Mouse (Mus musculus): ENCODE data around the gene Gtf2f2. TPM values are rescaled to one million over a fixed set of nuclear protein-coding genes. Genes with fewer than 3 reads are reported as not detected.
A peak's percentile ranks its signal among the peaks of the same experiment; 100 is the strongest.

The Gtf2f2 gene
- total and polyA plus RNA-seq, 3 experiments, result 44.8 to 118 (median 90.6) TPM

- peak; percentile 86 for DNase-seq (ENCODE audit: extremely low read depth)
- no peaks in the 10 kb centered on the region for H3K79me2 ChIP-seq (replicated peaks; ENCODE audit: control insufficient read depth, extremely low read depth, insufficient read depth, poor library complexity, severe bottlenecking)
- H3K27me3 ChIP-seq (replicated peaks), result no peaks in the 10 kb centered on the region
- in situ Hi-C loops (cut with MboI; ENCODE audit: low pct_ligation_motif_present, low pct_unique_long_range_greater_than_20kb, low sequenced_read_pairs), result loop anchor here (5.0 to 25.0 kb wide), 2 partner anchors 183 to 1113 kb away; no protein-coding TSS in a partner anchor
- dilution Hi-C loops (cut with MboI; ENCODE audit: extremely low pct_ligation_motif_present, extremely low pct_unique_long_range_greater_than_20kb, low sequenced_read_pairs), result no loop called here
- no peak overlapping the region for H3K9ac ChIP-seq (ENCODE audit: insufficient read depth, low read depth)
- peaks cover 25 to 86% of the 10 kb centered on the region in 2 experiments for H3K36me3 ChIP-seq (replicated peaks in 1 of 2; ENCODE audit: control insufficient read depth in 1 of 2, insufficient read depth in 1 of 2, low read length in 1 of 2)
- H3K4me1 ChIP-seq (ENCODE audit: control insufficient read depth in 1 of 2, insufficient read depth in 2 of 2), result peaks cover 0 to 28% of the 10 kb centered on the region in 2 experiments; a peak in 2 of 4 replicates
- H3K27ac ChIP-seq (ENCODE audit: insufficient read depth, low read depth), result no peak overlapping the region
- no peaks in the 10 kb centered on the region for H3K9me3 ChIP-seq (replicated peaks; ENCODE audit: low read length)
- no peak overlapping the region for H3K4me2 ChIP-seq (ENCODE audit: insufficient read depth, low read depth, poor library complexity, severe bottlenecking)
- H3K4me3 ChIP-seq (replicated peaks in 1 of 3; ENCODE audit: low read depth in 2 of 3, low read length in 2 of 3, poor library complexity in 1 of 3), result no peak overlapping the region
- peak; percentile 40; the same call in 1 of the 2 replicates for TF ChIP-seq MYC (IDR thresholded peaks at IDR 0.05; ENCODE audit: low read depth, low read length)
- TF ChIP-seq CTCF (conservative IDR thresholded peaks at IDR 0.05 in 1 of 2, IDR thresholded peaks at IDR 0.05 in 1 of 2; ENCODE audit: low read depth in 2 of 2, low read length in 2 of 2), result peak; percentile 57 to 82
- TF ChIP-seq SMC3 (IDR thresholded peaks at IDR 0.05; ENCODE audit: low read depth, low read length), result peak; percentile 84
- no peak for TF ChIP-seq KAT2A (IDR thresholded peaks at IDR 0.05; ENCODE audit: insufficient replicate concordance, low read length)
- peak; percentile 66 for TF ChIP-seq RAD21 (IDR thresholded peaks at IDR 0.05; ENCODE audit: low read depth, low read length)
Observed at GRCm38 (mm10) chr14:75899566-75899965, 111.1 kb downstream of the Gtf2f2 start.

- Histone ChIP-seq H3K27me3 (replicated peaks) (no peaks in the 10 kb centered on the region), H3K9me3 (replicated peaks; ENCODE audit: low read length) (no peaks in the 10 kb centered on the region), H3K4me2 (ENCODE audit: insufficient read depth, low read depth, poor library complexity, severe bottlenecking) (no peak overlapping the region), H3K27ac (ENCODE audit: insufficient read depth, low read depth) (no peak overlapping the region), H3K9ac (ENCODE audit: insufficient read depth, low read depth) (no peak overlapping the region), H3K36me3 (replicated peaks in 1 of 2; ENCODE audit: control insufficient read depth in 1 of 2, insufficient read depth in 1 of 2, low read length in 1 of 2) (peaks cover 16 to 40% of the 10 kb centered on the region in 2 experiments), H3K4me1 (ENCODE audit: control insufficient read depth in 1 of 2, insufficient read depth in 2 of 2) (no peaks in the 10 kb centered on the region), H3K79me2 (replicated peaks; ENCODE audit: control insufficient read depth, extremely low read depth, insufficient read depth, poor library complexity, severe bottlenecking) (no peaks in the 10 kb centered on the region), H3K4me3 (replicated peaks in 1 of 3; ENCODE audit: low read depth in 2 of 3, low read length in 2 of 3, poor library complexity in 1 of 3) (no peak overlapping the region)
- TF ChIP-seq ZC3H11A (IDR thresholded peaks at IDR 0.05; ENCODE audit: low read depth, low read length) (no peak), SMC3 (IDR thresholded peaks at IDR 0.05; ENCODE audit: low read depth, low read length) (no peak), ZKSCAN1 (IDR thresholded peaks at IDR 0.05; ENCODE audit: borderline replicate concordance, low read depth, low read length) (no peak), NELFE (IDR thresholded peaks at IDR 0.05; ENCODE audit: low read depth, low read length) (no peak), GABPA (IDR thresholded peaks at IDR 0.05; ENCODE audit: insufficient replicate concordance, low read depth, low read length) (no peak), MAFK (IDR thresholded peaks at IDR 0.05; ENCODE audit: insufficient replicate concordance, low read length) (no peak)
- in situ Hi-C loops (cut with MboI; ENCODE audit: low pct_ligation_motif_present, low pct_unique_long_range_greater_than_20kb, low sequenced_read_pairs), result loop anchor here (25.0 kb wide), 1 partner anchor 1120 kb away; no protein-coding TSS in a partner anchor
- no peak for DNase-seq (ENCODE audit: extremely low read depth)
- dilution Hi-C loops (cut with MboI; ENCODE audit: extremely low pct_ligation_motif_present, extremely low pct_unique_long_range_greater_than_20kb, low sequenced_read_pairs), result no loop called here
Observed at GRCm38 (mm10) chr14:75892118-75892517, 118.5 kb downstream of the Gtf2f2 start.

DNA sequence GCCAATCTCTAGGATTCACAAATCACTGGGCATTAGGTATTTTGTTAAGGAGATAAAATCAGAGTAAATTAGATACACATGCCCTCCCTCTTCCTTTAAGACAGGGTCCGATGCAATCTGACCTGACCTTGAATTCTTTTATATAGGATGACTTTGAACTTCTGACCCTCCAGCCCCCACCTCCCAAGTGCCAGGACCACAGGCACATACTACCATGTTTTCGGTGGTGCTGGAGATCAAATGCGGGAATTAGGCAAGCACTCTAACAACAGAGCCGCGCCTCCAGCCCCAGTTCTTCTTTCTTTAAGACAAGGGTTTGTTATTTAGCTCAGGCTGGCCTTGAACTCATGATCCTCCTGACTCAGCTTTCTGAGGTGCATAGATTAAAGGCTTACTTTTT, 126.8 kb downstream of the Gtf2f2 start:
- Histone ChIP-seq H3K79me2 (replicated peaks; ENCODE audit: control insufficient read depth, extremely low read depth, insufficient read depth, poor library complexity, severe bottlenecking) (no peaks in the 10 kb centered on the region), H3K9ac (ENCODE audit: insufficient read depth, low read depth) (no peak overlapping the region), H3K27ac (ENCODE audit: insufficient read depth, low read depth) (no peak overlapping the region), H3K27me3 (replicated peaks) (no peaks in the 10 kb centered on the region), H3K36me3 (replicated peaks in 1 of 2; ENCODE audit: control insufficient read depth in 1 of 2, insufficient read depth in 1 of 2, low read length in 1 of 2) (no peaks in the 10 kb centered on the region), H3K4me3 (replicated peaks in 1 of 3; ENCODE audit: low read depth in 2 of 3, low read length in 2 of 3, poor library complexity in 1 of 3) (no peak overlapping the region), H3K9me3 (replicated peaks; ENCODE audit: low read length) (no peaks in the 10 kb centered on the region), H3K4me1 (ENCODE audit: control insufficient read depth in 1 of 2, insufficient read depth in 2 of 2) (no peaks in the 10 kb centered on the region), H3K4me2 (ENCODE audit: insufficient read depth, low read depth, poor library complexity, severe bottlenecking) (no peak overlapping the region)
- no peak for DNase-seq (ENCODE audit: extremely low read depth)
- TF ChIP-seq ZKSCAN1 (IDR thresholded peaks at IDR 0.05; ENCODE audit: borderline replicate concordance, low read depth, low read length), result no peak
- TF ChIP-seq CTCF (conservative IDR thresholded peaks at IDR 0.05 in 1 of 2, IDR thresholded peaks at IDR 0.05 in 1 of 2; ENCODE audit: low read depth in 2 of 2, low read length in 2 of 2), result no peak
- TF ChIP-seq EP300 (IDR thresholded peaks at IDR 0.05; ENCODE audit: low read length), result no peak
- no peak for TF ChIP-seq SIN3A (IDR thresholded peaks at IDR 0.05; ENCODE audit: low read length)
- TF ChIP-seq CHD1 (IDR thresholded peaks at IDR 0.05; ENCODE audit: low read depth, low read length), result no peak
- TF ChIP-seq BHLHE40 (IDR thresholded peaks at IDR 0.05; ENCODE audit: low read depth, low read length), result no peak
- no peak for TF ChIP-seq POLR2A (IDR thresholded peaks at IDR 0.05; ENCODE audit: low read depth, low read length)
- TF ChIP-seq SMC3 (IDR thresholded peaks at IDR 0.05; ENCODE audit: low read depth, low read length), result no peak
- TF ChIP-seq IRF4 (IDR thresholded peaks at IDR 0.05; ENCODE audit: low read depth, low read length), result no peak
- TF ChIP-seq RAD21 (IDR thresholded peaks at IDR 0.05; ENCODE audit: low read depth, low read length), result no peak
- TF ChIP-seq GABPA (IDR thresholded peaks at IDR 0.05; ENCODE audit: insufficient replicate concordance, low read depth, low read length), result no peak
- TF ChIP-seq USF2 (conservative IDR thresholded peaks at IDR 0.05; ENCODE audit: low read depth, low read length), result no peak
- no peak for TF ChIP-seq JUND (conservative IDR thresholded peaks at IDR 0.05; ENCODE audit: low read depth, low read length)
- TF ChIP-seq MAX (IDR thresholded peaks at IDR 0.05; ENCODE audit: low read length), result no peak
- no peak for TF ChIP-seq HCFC1 (IDR thresholded peaks at IDR 0.05; ENCODE audit: low read depth, low read length)
- TF ChIP-seq ZNF384 (IDR thresholded peaks at IDR 0.05; ENCODE audit: low read depth, low read length), result no peak
- no peak for TF ChIP-seq RCOR1 (conservative IDR thresholded peaks at IDR 0.05; ENCODE audit: low read depth, low read length)
- no peak for TF ChIP-seq UBTF (IDR thresholded peaks at IDR 0.05; ENCODE audit: low read depth, low read length)
- TF ChIP-seq JUN (IDR thresholded peaks at IDR 0.05; ENCODE audit: insufficient read depth, low read depth, low read length), result no peak
- no peak for TF ChIP-seq ZC3H11A (IDR thresholded peaks at IDR 0.05; ENCODE audit: low read depth, low read length)
- dilution Hi-C loops (cut with MboI; ENCODE audit: extremely low pct_ligation_motif_present, extremely low pct_unique_long_range_greater_than_20kb, low sequenced_read_pairs), result no loop called here
- in situ Hi-C loops (cut with MboI; ENCODE audit: low pct_ligation_motif_present, low pct_unique_long_range_greater_than_20kb, low sequenced_read_pairs), result loop anchor here (10.0 to 25.0 kb wide), 2 partner anchors 591 to 1128 kb away; no protein-coding TSS in a partner anchor
